Mouse (Mus musculus) megakaryocyte, embryonic 14.5 days (primary cell): ENCODE measurements around the gene Srpk3.

ENCODE experiments used
- FLI1 ChIP-seq: IDR thresholded peaks from 2 replicates; pipeline ENCODE4 v1.6.1; 2012; ENCODE audit warnings: low read length, inconsistent platforms, mixed read lengths
- GATA1 ChIP-seq: IDR thresholded peaks from 3 replicates; pipeline ENCODE4 v1.6.1; 2012; ENCODE audit warnings: mixed read lengths, low read length, inconsistent platforms, borderline replicate concordance

GRCm38 (mm10) chrX:73815072-73815471, 40.9 kb downstream of the Srpk3 start:
- no peak for TF ChIP-seq GATA1
- TF ChIP-seq FLI1, result no peak
